Mouse (Mus musculus): ENCODE data around the gene Rae1. TPM values are rescaled to one million over a fixed set of nuclear protein-coding genes. Genes with fewer than 3 reads are reported as not detected.

Rae1 gene
- polyA plus RNA-seq, 1 experiment from 2014 or later, result 123 TPM

DNA sequence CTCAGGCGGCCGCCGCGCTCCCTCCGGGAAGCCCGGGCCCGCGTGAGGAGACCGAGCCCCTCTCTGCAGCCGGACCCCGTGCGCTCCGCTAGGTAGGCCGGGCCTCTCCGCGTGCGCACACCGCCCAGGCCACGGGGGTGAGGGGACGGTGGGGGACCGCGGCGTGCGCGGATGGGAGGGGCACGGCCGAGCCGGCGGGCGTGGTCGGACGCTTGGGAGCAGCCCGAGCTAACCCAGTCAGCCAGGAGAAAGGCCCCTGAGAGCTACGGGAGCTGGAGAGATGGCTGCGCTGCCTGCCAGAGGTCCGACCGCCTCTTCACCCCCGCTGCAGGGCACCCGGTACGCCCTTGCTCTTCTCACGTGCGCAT, 352 bp downstream of the Rae1 start:
- peak overlapping the region; percentile 77 for H3K4me2 ChIP-seq (replicated peaks)
- H3K4me3 ChIP-seq, result peak overlapping the region; percentile 96
- ATAC-seq (ENCODE audit: low FRiP score, low read depth), result peak; percentile 87
- H3K9ac ChIP-seq, result peak overlapping the region; percentile 97
- H3K4me1 ChIP-seq, result peaks cover 16% of the 10 kb centered on the region
- 0 out of 2 replicates have a peak, but pooled peaks cover 2% of the 10 kb centered on the region for H3K27me3 ChIP-seq (replicated peaks)
- H3K9me3 ChIP-seq, result no peaks in the 10 kb centered on the region
- peak overlapping the region; percentile 83 for H3K27ac ChIP-seq
- under 1% methylated on average over 42 of the region's 42 CpGs for WGBS
- peaks cover 32% of the 10 kb centered on the region for H3K36me3 ChIP-seq

DNA sequence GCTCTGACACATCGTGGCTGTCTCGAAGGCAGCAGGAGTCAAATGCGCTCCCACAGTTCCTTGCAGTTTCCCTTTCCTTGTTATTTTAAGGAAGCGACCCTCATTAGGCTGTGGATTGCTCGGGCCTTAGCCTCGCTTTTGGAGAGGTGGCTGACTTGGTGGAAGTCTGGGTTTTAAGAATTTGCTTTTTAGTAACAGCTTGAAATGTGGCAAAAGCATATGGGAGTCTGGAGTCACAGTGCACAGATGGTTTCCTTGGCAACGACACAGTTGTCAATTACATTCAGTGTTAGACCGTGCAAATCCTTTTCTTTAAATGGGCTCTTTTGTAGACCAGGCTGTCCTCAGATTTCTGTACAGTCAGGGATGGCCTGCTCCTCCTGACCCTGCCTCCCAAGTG, 1.0 kb downstream of the Rae1 start:
- peak overlapping the region; percentile 97 for H3K9ac ChIP-seq
- H3K27me3 ChIP-seq (replicated peaks), result 0 out of 2 replicates have a peak, but pooled peaks cover 2% of the 10 kb centered on the region
- H3K9me3 ChIP-seq, result no peaks in the 10 kb centered on the region
- H3K4me3 ChIP-seq, result peak overlapping the region; percentile 96
- ATAC-seq (ENCODE audit: low FRiP score, low read depth), result no peak
- H3K27ac ChIP-seq, result no peak overlapping the region
- WGBS, result 14% methylated on average over 8 of the region's 8 CpGs
- H3K36me3 ChIP-seq, result peaks cover 35% of the 10 kb centered on the region
- peak overlapping the region; percentile 77 for H3K4me2 ChIP-seq (replicated peaks)
- peaks cover 16% of the 10 kb centered on the region for H3K4me1 ChIP-seq

DNA sequence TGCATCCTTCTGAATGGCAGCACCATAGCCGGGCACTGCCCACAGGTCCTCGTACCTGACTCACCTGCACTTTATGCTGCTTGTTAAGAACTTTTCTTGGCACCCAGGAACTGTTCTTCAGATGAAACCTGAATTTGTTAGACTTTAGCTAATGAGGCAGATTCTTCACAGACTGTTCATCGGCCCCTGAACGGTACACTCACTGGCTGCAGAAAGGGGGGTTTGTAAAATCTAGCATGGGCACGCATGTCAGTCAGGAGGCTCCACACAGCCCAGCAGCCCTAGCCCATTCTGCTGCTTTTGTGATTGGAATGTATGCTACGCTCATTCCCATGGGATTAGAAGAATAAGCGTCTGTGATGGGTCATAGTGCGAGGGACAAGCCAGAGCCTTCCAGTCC, 3.8 kb downstream of the Rae1 start:
- no peak overlapping the region for H3K27ac ChIP-seq
- WGBS, result 94% methylated on average over 8 of the region's 8 CpGs
- H3K9ac ChIP-seq, result no peak overlapping the region
- H3K4me2 ChIP-seq (replicated peaks), result no peak overlapping the region
- no peaks in the 10 kb centered on the region for H3K9me3 ChIP-seq
- no peaks in the 10 kb centered on the region for H3K27me3 ChIP-seq (replicated peaks)
- peaks cover 16% of the 10 kb centered on the region for H3K4me1 ChIP-seq
- H3K36me3 ChIP-seq, result peaks cover 61% of the 10 kb centered on the region
- ATAC-seq (ENCODE audit: low FRiP score, low read depth), result no peak
- H3K4me3 ChIP-seq, result no peak overlapping the region

DNA sequence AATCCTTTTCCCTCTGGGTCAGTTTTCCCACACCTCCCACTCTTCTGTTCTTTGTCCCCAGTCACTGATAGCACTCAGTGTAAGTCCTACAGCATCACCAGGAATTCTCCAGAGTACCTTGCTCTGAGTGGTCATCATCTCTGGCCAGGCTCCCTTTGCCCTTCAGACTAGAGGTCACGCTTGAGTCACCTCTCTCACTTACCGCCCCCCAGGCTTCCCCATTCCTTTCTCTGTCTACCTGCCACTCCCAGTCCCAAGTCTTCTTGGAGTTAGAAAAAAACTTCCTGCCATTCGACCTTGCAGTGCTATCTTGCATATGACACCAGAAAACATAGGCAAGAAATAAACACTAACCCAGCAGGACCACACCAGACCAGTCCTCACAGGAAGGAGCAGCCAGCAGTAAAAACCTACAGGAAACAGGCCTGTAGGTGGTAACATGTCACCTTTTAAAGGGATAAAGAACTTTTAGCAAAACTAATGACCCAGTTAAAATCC, 10.4 kb downstream of the Rae1 start:
- Histone ChIP-seq H3K27me3 (replicated peaks) (no peaks in the 10 kb centered on the region), H3K27ac (no peak overlapping the region), H3K36me3 (peaks cover 94% of the 10 kb centered on the region), H3K4me2 (replicated peaks) (no peak overlapping the region), H3K4me1 (no peaks in the 10 kb centered on the region), H3K9ac (no peak overlapping the region), H3K4me3 (no peak overlapping the region), H3K9me3 (no peaks in the 10 kb centered on the region)
- WGBS, result 81% methylated on average over 3 of the region's 3 CpGs
- no peak for ATAC-seq (ENCODE audit: low FRiP score, low read depth)

DNA sequence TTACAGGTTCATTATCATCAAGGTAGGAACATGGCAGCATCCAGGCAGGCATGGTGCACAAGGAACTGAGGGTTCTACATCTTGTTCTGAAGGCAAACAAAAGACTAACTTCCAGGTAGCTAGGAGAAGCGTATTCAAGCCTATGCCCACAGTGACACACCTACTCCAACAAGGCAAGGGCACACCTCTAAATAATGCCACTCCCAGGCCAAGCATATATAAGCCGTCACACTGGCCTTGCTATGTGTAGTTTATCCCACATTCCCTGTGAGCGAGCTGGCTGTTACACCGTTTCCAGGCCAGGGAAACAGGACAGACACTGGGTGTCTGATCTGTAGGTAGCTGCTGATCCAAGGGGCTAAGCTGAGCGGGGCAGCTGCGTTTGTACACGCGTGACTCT, 11.5 kb downstream of the Rae1 start:
- peaks cover 98% of the 10 kb centered on the region for H3K36me3 ChIP-seq
- WGBS, result 96% methylated on average over 8 of the region's 8 CpGs
- no peak for ATAC-seq (ENCODE audit: low FRiP score, low read depth)

DNA sequence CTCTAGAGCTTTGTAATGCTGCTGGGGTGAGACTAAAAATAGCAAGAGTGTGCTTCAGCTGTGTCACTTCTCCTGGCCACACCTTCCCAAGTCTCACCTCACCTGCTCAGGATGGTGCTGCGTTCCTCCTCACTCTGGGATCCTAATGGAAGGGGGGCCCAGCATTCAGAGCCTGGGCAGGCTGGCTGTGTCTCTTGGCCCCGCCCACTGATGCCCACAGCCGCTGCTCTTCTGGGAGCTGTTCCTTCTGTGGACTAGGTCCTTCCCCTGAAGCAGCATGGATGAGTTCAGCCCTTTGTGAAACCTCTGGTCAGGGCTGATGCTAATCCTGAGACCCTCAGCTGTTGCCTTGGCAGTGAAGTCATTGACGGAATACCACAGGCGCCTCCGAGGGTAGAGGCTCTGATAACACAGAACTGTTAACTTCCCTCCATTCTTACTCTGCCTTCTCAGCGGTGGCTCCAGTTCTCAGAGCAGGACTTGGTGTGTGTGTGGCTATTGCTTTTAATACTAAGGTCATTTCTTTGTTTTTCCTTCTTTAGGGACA, 14.9 kb downstream of the Rae1 start:
- no peak for ATAC-seq (ENCODE audit: low FRiP score, low read depth)
- H3K4me2 ChIP-seq (replicated peaks), result no peak overlapping the region
- no peak overlapping the region for H3K9ac ChIP-seq
- no peak overlapping the region for H3K27ac ChIP-seq
- peaks cover 65% of the 10 kb centered on the region for H3K36me3 ChIP-seq
- no peaks in the 10 kb centered on the region for H3K9me3 ChIP-seq
- no peak overlapping the region for H3K4me3 ChIP-seq
- peaks cover 10% of the 10 kb centered on the region; the same call in 1 of the 2 replicates for H3K27me3 ChIP-seq (replicated peaks)
- WGBS, result 83% methylated on average over 7 of the region's 7 CpGs
- 0 out of 2 replicates have a peak, but pooled peaks cover 6% of the 10 kb centered on the region for H3K4me1 ChIP-seq

More for the DNA sequence above, 11.5 kb downstream of the Rae1 start:
- H3K4me2 ChIP-seq (replicated peaks), result no peak overlapping the region
- no peaks in the 10 kb centered on the region for H3K9me3 ChIP-seq
- no peak overlapping the region for H3K27ac ChIP-seq
- no peaks in the 10 kb centered on the region for H3K27me3 ChIP-seq (replicated peaks)
- no peak overlapping the region for H3K4me3 ChIP-seq
- no peaks in the 10 kb centered on the region for H3K4me1 ChIP-seq
- H3K9ac ChIP-seq, result no peak overlapping the region

DNA sequence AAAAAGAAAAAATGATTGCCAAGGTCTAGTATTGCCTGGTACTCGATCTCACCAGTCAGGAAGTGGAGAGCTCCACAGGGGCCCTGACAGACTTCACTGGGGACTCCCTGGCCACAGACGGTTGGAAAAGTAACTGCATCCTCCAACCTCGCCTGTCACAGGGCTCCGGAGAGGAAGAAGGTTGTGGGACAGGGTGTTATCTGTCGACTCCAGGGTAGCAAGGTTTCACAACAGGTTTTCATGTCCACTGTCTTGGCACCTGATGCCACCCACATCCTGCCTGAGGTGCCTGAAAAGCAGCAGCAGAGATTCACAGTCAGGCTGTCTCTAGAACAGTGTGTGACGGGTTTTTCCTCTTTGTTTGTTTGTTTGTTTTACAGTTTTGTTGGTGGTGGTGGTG, 18.0 kb downstream of the Rae1 start:
- no peak overlapping the region for H3K4me2 ChIP-seq (replicated peaks)
- no peak overlapping the region for H3K4me3 ChIP-seq
- no peak for ATAC-seq (ENCODE audit: low FRiP score, low read depth)
- H3K27me3 ChIP-seq (replicated peaks), result peaks cover 19% of the 10 kb centered on the region
- no peak overlapping the region for H3K27ac ChIP-seq
- no peaks in the 10 kb centered on the region for H3K9me3 ChIP-seq
- WGBS, result 49% methylated on average over 6 of the region's 6 CpGs
- peaks cover 33% of the 10 kb centered on the region for H3K36me3 ChIP-seq
- no peak overlapping the region for H3K9ac ChIP-seq
- H3K4me1 ChIP-seq, result peaks cover 21% of the 10 kb centered on the region

DNA sequence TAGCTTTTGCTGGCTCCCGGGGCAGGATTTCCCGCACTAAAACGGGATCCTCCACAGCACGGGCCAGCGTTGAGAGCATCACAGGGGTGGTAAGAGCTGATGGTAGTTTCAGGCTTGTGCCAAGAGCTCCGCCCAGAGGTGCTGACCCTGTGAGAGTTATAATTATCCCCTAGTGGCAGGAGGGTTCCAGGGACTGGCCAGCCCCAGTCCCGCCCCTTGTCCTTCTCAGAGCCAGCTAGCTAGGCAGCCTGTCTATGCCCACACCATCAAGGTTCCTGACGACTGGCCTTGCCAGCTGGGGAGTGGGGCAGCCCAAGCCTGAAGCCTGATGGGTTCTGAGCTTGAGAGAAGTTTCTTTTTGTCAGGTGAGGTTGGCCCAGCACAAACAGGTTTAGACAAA, 18.7 kb downstream of the Rae1 start:
- 14% methylated on average over 8 of the region's 8 CpGs for WGBS
- H3K4me2 ChIP-seq (replicated peaks), result no peak overlapping the region
- no peak overlapping the region for H3K4me3 ChIP-seq

DNA sequence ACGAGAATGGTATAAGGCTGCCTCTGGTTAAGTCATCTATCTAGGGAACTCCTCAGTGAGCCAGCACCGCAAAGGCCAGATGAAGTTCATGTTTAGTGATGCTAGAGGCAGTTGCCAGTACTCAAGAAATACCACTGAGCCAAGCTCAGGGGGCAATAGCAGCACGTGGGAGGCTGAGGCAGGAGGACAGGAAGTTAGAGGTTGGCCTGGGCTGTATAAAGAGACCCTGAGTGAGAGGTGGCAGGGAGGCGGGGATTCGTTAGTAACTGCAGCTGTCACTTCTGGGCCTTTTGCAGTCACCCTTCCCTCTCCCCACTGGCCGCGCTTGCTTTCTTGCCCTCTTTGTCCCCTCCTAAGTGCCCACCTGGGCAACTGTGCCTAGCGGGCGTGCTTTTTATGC, 19.4 kb downstream of the Rae1 start:
- H3K27ac ChIP-seq, result no peak overlapping the region
- no peak overlapping the region for H3K9ac ChIP-seq

More for the DNA sequence above, 18.7 kb downstream of the Rae1 start:
- Histone ChIP-seq H3K27ac (no peak overlapping the region), H3K27me3 (replicated peaks) (peaks cover 19% of the 10 kb centered on the region), H3K4me1 (peaks cover 28% of the 10 kb centered on the region), H3K9me3 (no peaks in the 10 kb centered on the region), H3K9ac (no peak overlapping the region), H3K36me3 (peaks cover 27% of the 10 kb centered on the region)
- ATAC-seq (ENCODE audit: low FRiP score, low read depth), result no peak

DNA sequence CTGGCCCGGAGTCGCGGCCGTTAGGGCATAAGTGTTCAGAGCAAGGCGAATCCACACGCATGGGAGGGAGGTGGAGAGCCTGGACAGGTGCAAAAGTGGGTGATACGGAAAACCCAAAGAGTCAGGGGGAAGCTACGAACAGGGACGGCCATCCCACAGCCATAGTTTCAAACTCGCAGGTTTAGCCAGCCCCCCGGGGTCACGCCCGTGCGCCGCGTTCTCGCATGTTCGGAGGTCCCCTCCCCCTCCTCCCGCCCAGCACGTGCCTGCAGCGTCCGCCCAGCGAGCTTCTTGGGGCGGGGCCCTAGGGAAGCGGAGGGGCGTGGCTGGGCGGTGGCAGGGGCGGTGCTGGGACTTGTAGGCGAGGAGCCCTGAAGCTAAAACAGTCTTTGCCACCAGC, 19.9 kb downstream of the Rae1 start:
- Histone ChIP-seq H3K4me1 (peaks cover 40% of the 10 kb centered on the region), H3K9ac (no peak overlapping the region), H3K9me3 (no peaks in the 10 kb centered on the region), H3K27ac (no peak overlapping the region), H3K27me3 (replicated peaks) (peaks cover 19% of the 10 kb centered on the region), H3K36me3 (peaks cover 15% of the 10 kb centered on the region), H3K4me2 (replicated peaks) (peak overlapping the region; percentile 81), H3K4me3 (peak overlapping the region; percentile 36)
- WGBS, result under 1% methylated on average over 29 of the region's 29 CpGs
- ATAC-seq (ENCODE audit: low FRiP score, low read depth), result peak; percentile 64

More for the DNA sequence above, 19.4 kb downstream of the Rae1 start:
- Histone ChIP-seq H3K36me3 (peaks cover 20% of the 10 kb centered on the region), H3K9me3 (no peaks in the 10 kb centered on the region), H3K4me1 (peaks cover 35% of the 10 kb centered on the region), H3K4me2 (replicated peaks) (peak overlapping the region; percentile 81), H3K27me3 (replicated peaks) (peaks cover 19% of the 10 kb centered on the region), H3K4me3 (peak overlapping the region; percentile 36)
- 11% methylated on average over 9 of the region's 9 CpGs for WGBS
- ATAC-seq (ENCODE audit: low FRiP score, low read depth), result peak; percentile 8; the same call in 1 of the 2 replicates

DNA sequence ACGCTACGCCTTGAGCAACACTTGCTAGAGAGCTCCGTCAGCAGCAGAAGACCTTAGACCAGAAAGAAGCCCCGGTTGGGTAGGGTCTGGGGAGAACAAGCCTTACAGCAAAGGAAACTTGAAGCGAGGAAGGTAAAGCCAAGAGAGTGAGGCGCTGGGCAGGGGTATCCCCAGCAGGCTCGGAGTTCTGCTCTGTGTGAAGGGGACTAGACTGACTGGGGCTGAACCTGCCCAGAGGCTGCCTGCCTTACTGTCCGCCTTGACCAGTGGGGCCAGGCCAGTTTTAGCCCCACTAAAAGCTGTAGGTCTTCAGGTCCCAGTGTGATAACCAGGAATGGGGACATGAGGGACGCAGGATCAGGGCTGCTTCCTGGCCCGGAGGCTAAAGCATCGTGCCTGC, 20.5 kb downstream of the Rae1 start, which contains the start of gene Rbm38:
Rbm38 (plus strand) TSS at position 69 of the 400 bp plus-strand sequence.
- peak within 1 kb of the TSS; percentile 94 for H3K4me2 ChIP-seq (replicated peaks)

DNA sequence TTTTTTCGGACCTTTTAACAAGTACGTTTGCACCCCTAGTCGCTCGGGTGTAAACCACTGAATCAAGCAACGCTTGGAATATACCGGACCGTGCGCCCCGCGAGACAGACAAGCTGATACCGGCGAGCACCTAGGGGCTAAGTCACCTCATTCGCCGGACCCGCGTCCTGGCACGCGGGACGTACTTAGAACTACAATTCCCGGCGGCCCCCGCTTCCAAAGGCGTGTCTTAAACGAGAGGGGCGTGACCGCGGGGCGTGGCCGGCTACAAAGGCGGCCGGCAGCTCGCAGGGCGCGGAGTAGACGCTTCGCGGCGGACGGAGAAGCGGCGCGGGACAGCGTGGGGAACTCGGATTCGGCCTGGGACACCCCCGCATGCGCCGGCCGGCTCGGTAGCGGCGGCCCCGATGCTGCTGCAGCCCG, 21.7 kb downstream of the Rae1 start:
- WGBS, result under 1% methylated on average over 54 of the region's 54 CpGs
- H3K4me1 ChIP-seq, result peaks cover 57% of the 10 kb centered on the region

More for the DNA sequence above, 20.5 kb downstream of the Rae1 start, which contains the start of gene Rbm38:
- ATAC-seq (ENCODE audit: low FRiP score, low read depth), result no peak
- Histone ChIP-seq H3K27ac (no peak within 1 kb of the TSS), H3K36me3 (peaks cover 11% of the 10 kb centered on the region; the same call in 1 of the 2 replicates), H3K27me3 (replicated peaks) (peaks cover 19% of the 10 kb centered on the region), H3K4me3 (peak within 1 kb of the TSS; percentile 36), H3K4me1 (peaks cover 46% of the 10 kb centered on the region), H3K9me3 (no peaks in the 10 kb centered on the region), H3K9ac (no peak within 1 kb of the TSS)
- WGBS, result 28% methylated on average over 11 of the region's 11 CpGs

More for the DNA sequence above, 21.7 kb downstream of the Rae1 start:
- peak overlapping the region; percentile 53; the same call in 1 of the 2 replicates for H3K27ac ChIP-seq
- H3K27me3 ChIP-seq (replicated peaks), result peaks cover 19% of the 10 kb centered on the region
- peak; percentile 83 for ATAC-seq (ENCODE audit: low FRiP score, low read depth)
- H3K4me2 ChIP-seq (replicated peaks), result peak overlapping the region; percentile 94
- H3K36me3 ChIP-seq, result peaks cover 9% of the 10 kb centered on the region
- H3K4me3 ChIP-seq, result peak overlapping the region; percentile 79
- peak overlapping the region; percentile 80 for H3K9ac ChIP-seq
- H3K9me3 ChIP-seq, result no peaks in the 10 kb centered on the region
